Mouse (Mus musculus) heart, embryonic 15.5 days (tissue): ENCODE measurements at regions not wholly inside any gene's neighbourhood (a gene's known extent, or its start where the extent isn't known, plus 50 kb on each side); places are given as distances from the start of the nearest gene placed in this dataset.

Source experiments
- ATAC-seq: fragments of 200-750 bp; cut with Nextera tagmentation; replicated peaks from 2 replicates; pipeline ENCODE4 v1.8.0; 2017; ENCODE audit warnings: low read depth, moderate TSS enrichment; ENCODE audit not compliant: insufficient number of reproducible peaks, insufficient read depth, low FRiP score
- H3K27ac ChIP-seq: fragments of 300-500 bp; sonication (generic); 2 replicates; pipeline ENCODE4 v1.5.1; 2015; ENCODE audit warnings: mild to moderate bottlenecking, inconsistent platforms
- H3K27me3 ChIP-seq: fragments of 300-500 bp; sonication (generic); 2 replicates; pipeline ENCODE4 v1.6.1; 2015; ENCODE audit warnings: inconsistent platforms
- H3K36me3 ChIP-seq: fragments of 300-500 bp; sonication (generic); 2 replicates; pipeline ENCODE4 v1.6.1; 2015; ENCODE audit warnings: mild to moderate bottlenecking, inconsistent platforms
- H3K4me1 ChIP-seq: fragments of 300-500 bp; sonication (generic); replicated peaks from 2 replicates; pipeline ENCODE4 v1.6.1; 2015; ENCODE audit warnings: inconsistent platforms
- H3K4me2 ChIP-seq: fragments of 300-500 bp; sonication (generic); 2 replicates; pipeline ENCODE4 v1.6.1; 2015; ENCODE audit warnings: inconsistent platforms, mild to moderate bottlenecking, moderate library complexity
- H3K4me3 ChIP-seq: fragments of 300-500 bp; sonication (generic); 2 replicates; pipeline ENCODE4 v1.5.1; 2015; ENCODE audit warnings: mild to moderate bottlenecking, inconsistent platforms
- H3K9ac ChIP-seq: fragments of 300-500 bp; sonication (generic); 2 replicates; pipeline ENCODE4 v1.6.1; 2015; ENCODE audit warnings: mild to moderate bottlenecking, inconsistent platforms
- H3K9me3 ChIP-seq: fragments of 300-500 bp; sonication (generic); replicated peaks from 2 replicates; pipeline ENCODE4 v1.6.1; 2016; ENCODE audit warnings: inconsistent platforms
- WGBS: fragments of 180-500 bp; shearing (Covaris S2); methylation state at CpG from one replicate; pipeline ENCODE4 v1.1.7; 2015; ENCODE audit warnings: mixed read lengths; 5-methylcytosine and 5-hydroxymethylcytosine counted together

DNA sequence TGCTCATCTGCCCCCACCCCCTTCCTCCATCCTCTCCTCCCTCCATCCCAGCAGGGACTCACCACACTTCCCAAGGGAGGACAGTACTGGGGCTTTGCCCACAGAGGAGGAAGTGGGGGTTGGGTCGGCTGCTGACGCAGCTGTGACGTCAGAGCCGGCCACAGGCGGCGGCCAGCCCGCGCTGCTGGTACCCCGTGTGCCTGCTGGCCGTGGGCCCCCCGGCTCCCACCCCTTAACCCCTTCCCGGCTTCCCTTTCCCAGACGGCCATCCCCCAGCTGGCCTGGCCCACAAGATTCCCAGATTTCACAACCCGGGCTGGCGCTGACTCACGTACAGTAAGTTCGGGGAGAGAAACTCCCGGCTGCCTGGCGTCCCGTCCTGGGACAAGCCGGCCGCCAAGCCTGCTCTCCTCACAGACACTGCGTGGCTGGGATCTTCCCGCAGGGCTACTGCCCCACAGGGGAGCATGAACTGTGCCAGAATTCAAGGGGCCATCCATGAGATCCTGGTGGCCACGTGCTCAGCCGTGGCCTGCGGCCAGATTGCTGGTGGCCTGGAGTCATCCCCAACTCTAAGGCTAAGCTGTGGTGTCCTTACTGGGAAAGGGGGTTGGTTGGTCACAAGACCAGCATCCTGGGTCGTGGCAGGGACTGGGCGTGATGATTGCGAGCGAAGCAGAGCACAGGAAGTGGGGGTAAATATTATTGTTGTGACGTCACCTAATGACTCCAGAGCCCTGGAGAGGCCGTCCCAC, 87.9 kb upstream of the Tmem189 start:
- WGBS, result under 1% methylated on average over 33 of the region's 33 CpGs
- ATAC-seq, result peak; percentile 63
- H3K9me3 ChIP-seq, result no peaks in the 10 kb centered on the region

DNA sequence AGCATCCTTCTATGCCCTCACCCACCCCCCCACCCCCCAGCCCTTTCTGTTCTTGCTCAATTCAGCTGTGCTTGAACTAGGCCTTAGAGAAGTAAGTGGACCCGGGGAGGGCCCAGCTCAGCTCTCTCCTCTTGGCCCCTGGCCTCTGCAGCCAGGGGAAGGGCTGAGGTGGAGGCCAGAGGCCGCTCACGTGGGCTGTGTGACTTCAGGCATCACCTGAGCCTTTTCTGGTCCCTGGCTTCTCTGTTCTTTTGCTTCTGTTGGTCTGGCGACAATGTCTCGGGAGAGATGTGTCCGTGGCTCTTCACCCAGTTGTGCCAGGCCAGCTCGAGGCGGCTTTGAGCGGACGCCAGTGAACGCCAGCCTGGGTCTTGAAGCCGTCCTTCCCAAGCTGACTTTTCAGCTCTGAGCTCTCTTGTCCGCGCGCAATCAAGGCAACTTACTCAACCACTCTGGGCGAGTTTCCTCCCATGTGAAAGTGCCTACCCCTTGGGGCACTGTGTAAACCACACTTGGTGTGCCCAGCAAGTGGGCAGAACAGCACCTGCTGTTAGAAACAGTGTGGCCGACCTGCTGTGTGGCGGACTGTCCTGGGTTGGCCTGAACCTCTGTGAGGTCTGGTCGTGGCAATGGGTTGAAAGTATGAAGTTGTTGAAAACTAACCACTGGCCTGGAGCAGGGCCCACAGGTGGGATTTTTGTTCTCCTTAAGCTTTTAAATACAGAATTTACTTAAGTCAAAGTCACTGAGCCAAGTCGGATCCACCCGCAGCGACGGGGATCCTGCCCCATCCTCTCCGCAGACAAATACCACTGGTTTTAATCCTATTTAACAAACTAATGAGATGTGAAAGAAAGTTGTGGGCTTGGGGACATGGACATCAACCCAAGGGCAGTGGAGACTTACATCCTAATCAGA, 86.9 kb upstream of the Tmem189 start:
- Histone ChIP-seq H3K9me3 (no peaks in the 10 kb centered on the region), H3K36me3 (no peaks in the 10 kb centered on the region), H3K9ac (no peak overlapping the region), H3K27me3 (no peaks in the 10 kb centered on the region), H3K4me2 (peak overlapping the region; percentile 65; the same call in 1 of the 2 replicates), H3K4me1 (peaks cover 46% of the 10 kb centered on the region), H3K4me3 (no peak overlapping the region), H3K27ac (peak overlapping the region; percentile 80)
- ATAC-seq, result no peak
- 82% methylated on average over 24 of the region's 24 CpGs for WGBS

More for the DNA sequence above, 87.9 kb upstream of the Tmem189 start:
- Histone ChIP-seq H3K27ac (peak overlapping the region; percentile 80), H3K36me3 (no peaks in the 10 kb centered on the region), H3K9ac (peak overlapping the region; percentile 66), H3K4me1 (peaks cover 56% of the 10 kb centered on the region), H3K27me3 (no peaks in the 10 kb centered on the region), H3K4me3 (peak overlapping the region; percentile 55), H3K4me2 (peak overlapping the region; percentile 65)

DNA sequence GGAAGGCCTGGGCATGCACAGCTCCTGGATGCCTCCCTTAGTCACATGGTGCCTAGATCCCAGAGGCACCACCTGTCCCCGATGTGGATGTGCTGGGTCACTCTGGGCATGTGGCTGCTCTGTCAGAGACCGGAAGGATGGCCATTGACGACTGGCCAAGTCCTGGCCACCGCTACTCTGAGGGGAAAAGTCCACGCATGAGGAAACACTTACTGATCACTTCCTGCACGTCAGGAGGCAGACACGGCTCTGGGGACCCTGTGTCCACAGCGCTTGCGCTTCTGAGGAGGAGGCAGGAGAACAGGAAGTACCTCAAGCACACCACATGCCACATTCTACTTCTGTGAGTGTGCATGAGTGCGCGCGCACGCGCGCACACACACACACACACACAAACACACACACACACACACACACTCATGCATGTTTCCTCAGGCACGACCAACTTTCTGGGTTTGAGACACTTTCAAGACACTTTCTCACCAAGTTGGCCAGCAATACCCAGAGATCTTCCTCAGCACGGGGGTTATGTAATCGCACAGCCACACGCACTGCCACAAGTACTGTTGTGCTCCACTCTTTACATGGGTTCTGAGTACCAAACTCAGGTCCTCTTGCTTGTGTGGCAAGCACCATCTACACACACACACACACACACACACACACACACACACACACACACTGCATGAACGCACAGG, 85.7 kb upstream of the Tmem189 start:
- no peak; the same call in 1 of the 2 replicates for ATAC-seq
- no peaks in the 10 kb centered on the region for H3K9me3 ChIP-seq
- no peaks in the 10 kb centered on the region for H3K36me3 ChIP-seq
- no peak overlapping the region for H3K4me3 ChIP-seq
- H3K4me1 ChIP-seq, result peaks cover 37% of the 10 kb centered on the region
- no peak overlapping the region for H3K9ac ChIP-seq
- peak overlapping the region; percentile 0; the same call in 1 of the 2 replicates for H3K4me2 ChIP-seq
- no peaks in the 10 kb centered on the region for H3K27me3 ChIP-seq
- WGBS, result 67% methylated on average over 20 of the region's 20 CpGs
- H3K27ac ChIP-seq, result peak overlapping the region; percentile 33; the same call in 1 of the 2 replicates

DNA sequence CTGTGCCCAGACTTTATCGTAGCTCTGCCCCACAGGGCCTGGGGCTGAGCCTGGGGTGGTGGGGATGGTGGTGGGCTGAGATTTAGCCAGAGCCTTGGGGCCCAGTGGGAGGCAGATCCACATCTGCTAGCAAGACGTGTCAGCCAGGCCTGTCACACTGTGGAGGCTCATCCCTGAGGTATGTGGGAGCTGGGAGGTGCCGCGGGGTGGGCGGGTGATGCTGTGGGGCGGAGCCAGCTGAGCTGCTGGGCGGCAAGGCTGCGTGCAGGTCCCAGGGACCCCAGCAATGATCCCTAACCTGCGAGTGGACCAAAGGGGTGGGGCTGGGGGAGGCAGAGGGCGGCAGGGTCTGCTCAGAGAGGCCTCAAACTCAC, 85.2 kb upstream of the Tmem189 start:
- WGBS, result 24% methylated on average over 10 of the region's 10 CpGs

DNA sequence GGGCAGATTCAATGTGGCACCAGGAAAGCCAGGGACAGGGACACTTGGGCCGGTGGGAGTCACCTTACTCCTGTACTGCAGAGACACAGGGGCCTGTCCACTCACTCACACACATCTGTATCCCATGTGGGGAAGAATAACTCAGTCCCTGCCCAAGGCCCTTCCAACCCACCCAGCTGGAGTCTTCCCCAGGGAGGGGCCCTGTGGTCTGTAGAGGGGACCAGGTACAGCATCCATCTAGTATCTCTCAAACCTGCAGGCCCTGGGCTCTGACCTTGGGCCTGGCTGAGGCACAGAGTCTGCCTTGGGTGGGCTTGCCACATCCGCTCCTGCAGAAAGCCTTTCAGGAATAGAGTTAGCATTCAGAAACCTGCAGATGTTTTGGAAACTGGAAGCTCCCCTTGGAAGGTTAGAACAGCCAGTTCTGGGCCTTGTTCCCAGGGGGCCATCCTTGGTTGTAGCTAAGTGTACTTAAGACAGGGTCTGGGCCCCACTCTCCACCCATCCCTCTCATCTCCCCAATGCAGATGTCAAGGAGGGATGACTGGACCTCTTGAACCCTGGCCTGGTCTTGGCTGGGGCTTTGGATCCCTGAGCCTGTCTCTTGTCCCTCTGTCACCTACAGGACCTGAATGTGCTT, 84.7 kb upstream of the Tmem189 start:
- no peaks in the 10 kb centered on the region for H3K36me3 ChIP-seq
- no peaks in the 10 kb centered on the region for H3K9me3 ChIP-seq
- 86% methylated on average over 2 of the region's 2 CpGs for WGBS
- peak overlapping the region; percentile 33; the same call in 1 of the 2 replicates for H3K27ac ChIP-seq
- H3K4me1 ChIP-seq, result peaks cover 37% of the 10 kb centered on the region
- H3K27me3 ChIP-seq, result no peaks in the 10 kb centered on the region
- no peak for ATAC-seq
- no peak overlapping the region for H3K9ac ChIP-seq
- H3K4me2 ChIP-seq, result no peak overlapping the region
- no peak overlapping the region for H3K4me3 ChIP-seq

More for the DNA sequence above, 85.2 kb upstream of the Tmem189 start:
- Histone ChIP-seq H3K36me3 (no peaks in the 10 kb centered on the region), H3K4me2 (peak overlapping the region; percentile 0; the same call in 1 of the 2 replicates), H3K4me3 (no peak overlapping the region), H3K27me3 (no peaks in the 10 kb centered on the region), H3K9ac (no peak overlapping the region), H3K9me3 (no peaks in the 10 kb centered on the region), H3K4me1 (peaks cover 37% of the 10 kb centered on the region), H3K27ac (peak overlapping the region; percentile 33; the same call in 1 of the 2 replicates)
- no peak for ATAC-seq

DNA sequence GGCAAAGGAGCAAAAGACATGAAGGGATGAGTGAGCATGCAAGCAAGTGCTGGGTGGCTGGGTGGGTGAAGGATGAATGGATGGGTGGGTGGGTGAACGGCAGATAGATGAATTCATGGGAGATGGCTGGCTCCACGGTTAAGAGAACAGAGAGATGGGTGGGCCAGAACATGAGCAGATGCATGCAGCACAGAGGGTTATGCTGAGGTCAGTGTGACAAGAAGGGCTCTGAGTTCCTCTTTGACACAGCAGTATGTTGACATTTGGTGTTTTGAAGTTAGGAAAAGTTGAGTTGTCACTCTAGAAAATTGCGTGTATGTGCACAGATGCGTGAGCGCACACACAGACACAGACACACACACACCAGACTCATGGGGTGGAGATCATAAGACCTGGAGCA, 83.2 kb upstream of the Tmem189 start:
- Histone ChIP-seq H3K36me3 (no peaks in the 10 kb centered on the region), H3K27ac (no peak overlapping the region), H3K4me3 (no peak overlapping the region), H3K9me3 (no peaks in the 10 kb centered on the region), H3K4me1 (peaks cover 31% of the 10 kb centered on the region), H3K4me2 (no peak overlapping the region), H3K27me3 (no peaks in the 10 kb centered on the region), H3K9ac (no peak overlapping the region)
- ATAC-seq, result no peak
- WGBS, result 89% methylated on average over 5 of the region's 5 CpGs

DNA sequence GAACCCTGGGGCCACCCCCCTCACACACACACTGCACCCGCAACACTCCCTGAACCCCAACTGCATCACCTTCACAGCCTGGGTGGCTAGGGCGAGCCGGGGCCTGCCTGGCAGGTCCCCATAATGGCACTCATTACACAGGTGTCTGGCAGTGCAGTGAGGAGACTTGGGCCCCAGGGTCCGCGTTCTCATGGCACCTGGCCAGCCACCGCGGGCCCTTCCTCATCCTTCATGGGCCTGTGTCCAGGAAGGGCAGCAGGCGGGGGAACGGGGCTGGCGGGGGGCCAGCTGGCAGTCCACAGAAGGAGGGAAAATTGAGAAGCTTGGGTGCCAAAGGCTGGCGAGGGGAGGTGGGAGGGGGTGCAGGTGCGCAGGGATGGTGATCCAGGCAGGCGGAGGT, 78.3 kb upstream of the Tmem189 start:
- no peak overlapping the region for H3K4me2 ChIP-seq
- no peaks in the 10 kb centered on the region for H3K27me3 ChIP-seq
- H3K4me1 ChIP-seq, result peaks cover 16% of the 10 kb centered on the region
- H3K4me3 ChIP-seq, result no peak overlapping the region
- no peak for ATAC-seq
- H3K9ac ChIP-seq, result 0 out of 2 replicates have a peak overlapping the region, but pooled peaks have one; percentile 14
- no peak overlapping the region for H3K27ac ChIP-seq
- 36% methylated on average over 13 of the region's 13 CpGs for WGBS
- H3K36me3 ChIP-seq, result no peaks in the 10 kb centered on the region
- H3K9me3 ChIP-seq, result no peaks in the 10 kb centered on the region

DNA sequence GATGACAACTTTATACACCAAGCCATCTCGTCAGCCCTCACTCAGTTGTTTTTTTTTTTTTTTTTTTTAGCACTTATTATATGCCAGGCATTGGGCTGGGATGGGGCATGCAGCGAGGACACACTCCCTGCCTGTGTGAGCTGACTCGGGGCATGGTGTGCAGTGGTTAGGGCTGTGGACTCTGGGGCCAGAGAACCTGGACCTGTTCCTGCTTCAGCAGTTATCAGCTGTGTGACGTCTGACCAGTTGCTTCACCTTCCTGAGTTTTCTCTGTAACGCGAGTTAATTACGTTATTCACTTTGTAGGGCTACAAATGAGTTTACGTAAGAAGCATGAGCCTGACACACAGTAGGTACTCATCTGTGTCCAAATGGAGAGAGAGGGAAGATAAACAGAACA, 77.7 kb upstream of the Tmem189 start:
- Histone ChIP-seq H3K27ac (no peak overlapping the region), H3K27me3 (no peaks in the 10 kb centered on the region), H3K9me3 (no peaks in the 10 kb centered on the region), H3K36me3 (no peaks in the 10 kb centered on the region), H3K4me1 (peaks cover 16% of the 10 kb centered on the region), H3K4me3 (no peak overlapping the region), H3K9ac (no peak overlapping the region), H3K4me2 (no peak overlapping the region)
- 83% methylated on average over 8 of the region's 8 CpGs for WGBS
- no peak for ATAC-seq

DNA sequence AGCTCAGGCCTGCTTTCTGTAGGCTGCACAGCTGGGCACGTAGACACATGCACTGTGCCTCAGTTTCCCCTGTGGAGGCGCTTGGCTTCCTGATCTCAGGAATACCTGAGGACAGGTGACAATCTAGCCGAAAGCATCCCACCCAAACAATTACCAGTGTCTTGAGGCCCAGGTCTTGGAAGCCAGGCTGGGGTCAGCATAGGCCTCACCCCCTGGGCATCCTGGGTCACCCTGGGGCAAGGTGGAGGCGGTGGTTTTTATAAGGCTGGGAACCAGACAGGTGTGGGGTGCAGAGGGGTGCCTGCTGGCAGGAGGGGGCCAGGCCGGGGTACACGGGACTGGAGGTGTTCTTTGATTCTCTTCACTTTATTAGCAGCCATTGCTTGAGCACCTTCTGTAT, 76.2 kb upstream of the Tmem189 start:
- WGBS, result 92% methylated on average over 6 of the region's 6 CpGs
- Histone ChIP-seq H3K9me3 (no peaks in the 10 kb centered on the region), H3K27me3 (no peaks in the 10 kb centered on the region), H3K4me3 (no peak overlapping the region), H3K9ac (no peak overlapping the region), H3K4me1 (peaks cover 24% of the 10 kb centered on the region), H3K27ac (0 out of 2 replicates have a peak overlapping the region, but pooled peaks have one; percentile 59), H3K36me3 (no peaks in the 10 kb centered on the region), H3K4me2 (no peak overlapping the region)
- no peak for ATAC-seq

DNA sequence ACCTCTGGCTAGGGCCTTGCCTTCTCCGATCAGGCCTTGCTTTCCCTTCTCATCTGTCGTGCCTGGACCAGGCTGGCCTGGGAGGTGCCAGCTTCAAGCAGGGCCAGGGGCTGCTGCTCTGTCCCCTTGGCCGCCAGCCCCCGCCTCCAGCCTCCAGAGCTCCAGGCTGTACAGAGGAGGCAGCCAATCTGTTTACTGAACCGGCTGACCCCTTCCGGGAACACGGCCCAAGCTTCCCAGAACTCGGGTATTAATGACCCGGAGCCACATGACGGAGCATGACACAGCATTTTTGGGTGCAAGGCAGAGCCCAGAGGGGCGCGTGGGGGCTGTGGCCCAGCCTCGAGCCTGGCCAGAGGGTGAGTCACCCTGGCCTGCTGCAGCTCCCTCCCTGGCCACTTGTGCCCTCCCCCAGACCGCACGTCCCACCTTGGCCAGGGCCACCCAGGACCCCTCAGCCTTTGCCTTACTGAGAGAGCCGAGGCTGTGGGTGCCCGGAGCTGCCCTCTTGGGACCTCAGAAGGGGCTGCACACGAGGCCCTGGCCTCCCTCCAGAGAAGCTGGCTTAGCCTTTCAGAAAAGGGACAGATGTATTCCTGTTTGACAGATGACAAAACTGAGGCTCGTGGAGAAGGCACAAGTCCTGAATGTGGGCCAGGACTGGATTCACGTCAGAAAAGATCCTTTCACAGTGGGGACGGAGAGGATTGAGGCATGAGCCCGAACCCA, 75.6 kb upstream of the Tmem189 start:
- no peak overlapping the region for H3K4me2 ChIP-seq
- no peaks in the 10 kb centered on the region for H3K27me3 ChIP-seq
- 49% methylated on average over 22 of the region's 22 CpGs for WGBS
- no peak overlapping the region for H3K4me3 ChIP-seq
- peak; percentile 53 for ATAC-seq
- H3K9me3 ChIP-seq, result no peaks in the 10 kb centered on the region
- H3K27ac ChIP-seq, result peak overlapping the region; percentile 59
- H3K36me3 ChIP-seq, result no peaks in the 10 kb centered on the region
- peaks cover 26% of the 10 kb centered on the region for H3K4me1 ChIP-seq
- no peak overlapping the region for H3K9ac ChIP-seq
